Mouse (Mus musculus) heart, embryonic 13.5 days (tissue): Measurements from ENCODE around the gene Itga2b. TPM values are rescaled to one million over a fixed set of nuclear protein-coding genes. Genes with fewer than 3 reads are reported as not detected.

Source experiments
- ATAC-seq: fragments of 200-750 bp; cut with Nextera tagmentation; 2 replicates; pipeline ENCODE4 v1.8.0; 2017; ENCODE audit warnings: moderate TSS enrichment; ENCODE audit not compliant: insufficient number of reproducible peaks, low FRiP score, low TSS enrichment; ENCODE audit errors: extremely low read depth
- H3K27ac ChIP-seq: fragments of 300-500 bp; sonication (generic); replicated peaks from 2 replicates; pipeline ENCODE4 v1.5.1; 2015; ENCODE audit warnings: moderate library complexity, mild to moderate bottlenecking, inconsistent platforms
- H3K27me3 ChIP-seq: fragments of 300-500 bp; sonication (generic); replicated peaks from 2 replicates; pipeline ENCODE4 v1.6.1; 2015; ENCODE audit warnings: mild to moderate bottlenecking, inconsistent platforms
- H3K36me3 ChIP-seq: fragments of 300-500 bp; sonication (generic); 2 replicates; pipeline ENCODE4 v1.6.1; 2015; ENCODE audit warnings: mild to moderate bottlenecking, inconsistent platforms
- H3K4me1 ChIP-seq: fragments of 300-500 bp; sonication (generic); 2 replicates; pipeline ENCODE4 v1.6.1; 2015; ENCODE audit warnings: inconsistent platforms
- H3K4me2 ChIP-seq: fragments of 300-500 bp; sonication (generic); 2 replicates; pipeline ENCODE4 v1.6.1; 2015; ENCODE audit warnings: inconsistent platforms, mild to moderate bottlenecking, moderate library complexity
- H3K4me3 ChIP-seq: fragments of 300-500 bp; sonication (generic); 2 replicates; pipeline ENCODE4 v1.5.1; 2015; ENCODE audit warnings: moderate library complexity, mild to moderate bottlenecking, inconsistent platforms
- H3K9ac ChIP-seq: fragments of 300-500 bp; sonication (generic); 2 replicates; pipeline ENCODE4 v1.6.1; 2015; ENCODE audit warnings: inconsistent platforms, mild to moderate bottlenecking, moderate library complexity
- H3K9me3 ChIP-seq: fragments of 300-500 bp; sonication (generic); 2 replicates; pipeline ENCODE4 v1.6.1; 2016; ENCODE audit warnings: inconsistent platforms
- WGBS: fragments of 180-500 bp; shearing (Covaris S2); methylation state at CpG from one replicate; pipeline ENCODE4 v1.1.7; 2015; ENCODE audit warnings: mixed read lengths; 5-methylcytosine and 5-hydroxymethylcytosine counted together
- polyA plus RNA-seq: library from polyadenylated mRNA; unstranded; fragments of >200 nt; fragmentation: Nextera tagmentation; extraction: Ambion mirVana; gene quantifications from 2 replicates; pipeline ENCODE4 v1.2.1, GENCODE M21; 2015

Gene Itga2b
- polyA plus RNA-seq, 1 experiment from 2014 or later = 10.5 TPM

DNA sequence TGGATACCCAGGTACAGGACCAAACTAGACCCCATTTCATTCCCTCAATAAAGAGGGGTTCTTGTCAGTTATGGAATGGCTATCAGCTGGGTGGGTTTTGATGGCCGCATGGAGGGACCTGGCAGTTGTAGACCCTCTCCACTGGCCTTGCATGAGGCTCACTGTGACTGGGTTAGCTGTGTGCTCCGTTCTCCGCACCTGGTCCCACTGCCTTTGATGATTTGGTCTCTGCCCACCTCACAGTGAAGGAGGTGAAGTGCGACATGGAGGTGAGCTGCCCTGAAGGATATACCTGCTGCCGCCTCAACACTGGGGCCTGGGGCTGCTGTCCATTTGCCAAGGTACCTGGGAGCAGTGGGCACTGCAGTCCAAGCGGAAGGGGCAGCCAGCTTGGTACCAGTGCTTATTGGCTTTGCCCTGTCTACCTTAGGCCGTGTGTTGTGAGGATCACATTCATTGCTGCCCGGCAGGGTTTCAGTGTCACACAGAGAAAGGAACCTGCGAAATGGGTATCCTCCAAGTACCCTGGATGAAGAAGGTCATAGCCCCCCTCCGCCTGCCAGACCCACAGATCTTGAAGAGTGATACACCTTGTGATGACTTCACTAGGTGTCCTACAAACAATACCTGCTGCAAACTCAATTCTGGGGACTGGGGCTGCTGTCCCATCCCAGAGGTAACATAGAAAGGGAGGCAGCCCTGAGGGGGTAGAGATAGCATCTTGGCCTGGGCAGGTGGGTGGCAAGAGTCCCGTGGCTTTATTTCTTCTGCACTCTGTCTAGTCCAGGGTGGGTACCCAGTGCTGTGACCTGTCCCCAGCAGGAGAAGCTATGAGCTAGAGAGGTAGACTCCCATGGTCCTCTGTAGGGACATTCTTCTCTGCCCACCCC, 34.9 kb downstream of the Itga2b start:
- H3K4me2 ChIP-seq = no peak overlapping the region
- ATAC-seq = no peak
- H3K27me3 ChIP-seq = peaks cover 15% of the 10 kb centered on the region
- peaks cover 54% of the 10 kb centered on the region for H3K4me1 ChIP-seq
- WGBS = 79% methylated on average over 11 of the region's 11 CpGs
- H3K9me3 ChIP-seq = no peaks in the 10 kb centered on the region
- peaks cover 67% of the 10 kb centered on the region for H3K36me3 ChIP-seq
- H3K27ac ChIP-seq = no peak overlapping the region
- peak overlapping the region; percentile 37; the same call in 1 of the 2 replicates for H3K9ac ChIP-seq
- no peak overlapping the region for H3K4me3 ChIP-seq

DNA sequence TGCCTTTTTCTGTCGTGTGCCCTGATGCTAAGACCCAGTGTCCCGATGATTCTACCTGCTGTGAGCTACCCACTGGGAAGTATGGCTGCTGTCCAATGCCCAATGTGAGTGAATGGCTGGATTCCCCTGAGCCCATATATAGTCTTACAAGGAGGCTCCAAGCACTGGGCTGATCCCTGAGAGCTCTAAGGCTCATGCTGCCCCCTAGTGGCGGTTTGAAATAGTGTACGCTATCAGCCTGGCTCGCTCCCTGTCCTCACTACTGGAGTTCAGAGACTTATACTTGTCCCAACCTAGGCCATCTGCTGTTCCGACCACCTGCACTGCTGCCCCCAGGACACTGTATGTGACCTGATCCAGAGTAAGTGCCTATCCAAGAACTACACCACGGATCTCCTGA, 35.5 kb downstream of the Itga2b start:
- Histone ChIP-seq H3K4me3 (no peak overlapping the region), H3K27me3 (peaks cover 9% of the 10 kb centered on the region), H3K4me2 (no peak overlapping the region), H3K9ac (peak overlapping the region; percentile 37), H3K27ac (no peak overlapping the region), H3K36me3 (peaks cover 61% of the 10 kb centered on the region), H3K4me1 (peaks cover 58% of the 10 kb centered on the region), H3K9me3 (no peaks in the 10 kb centered on the region)
- 13% methylated on average over 7 of the region's 7 CpGs for WGBS
- no peak for ATAC-seq

DNA sequence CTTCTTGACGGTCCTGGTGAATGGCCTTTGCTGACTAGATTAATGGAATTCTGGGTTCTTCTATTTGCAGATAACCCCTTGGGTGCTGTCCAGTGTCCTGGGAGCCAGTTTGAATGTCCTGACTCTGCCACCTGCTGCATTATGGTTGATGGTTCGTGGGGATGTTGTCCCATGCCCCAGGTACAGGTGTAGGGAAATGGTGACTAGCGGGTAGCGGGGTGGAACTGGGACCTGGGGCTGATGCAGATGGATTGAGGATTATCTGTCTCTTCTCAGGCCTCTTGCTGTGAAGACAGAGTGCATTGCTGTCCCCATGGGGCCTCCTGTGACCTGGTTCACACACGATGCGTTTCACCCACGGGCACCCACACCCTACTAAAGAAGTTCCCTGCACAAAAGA, 36.1 kb downstream of the Itga2b start:
- Histone ChIP-seq H3K27ac (no peak overlapping the region), H3K36me3 (peaks cover 55% of the 10 kb centered on the region), H3K4me2 (no peak overlapping the region), H3K27me3 (peaks cover 4% of the 10 kb centered on the region; the same call in 1 of the 2 replicates), H3K4me3 (no peak overlapping the region), H3K4me1 (peaks cover 63% of the 10 kb centered on the region), H3K9ac (peak overlapping the region; percentile 28; the same call in 1 of the 2 replicates), H3K9me3 (no peaks in the 10 kb centered on the region)
- no peak for ATAC-seq
- 90% methylated on average over 7 of the region's 7 CpGs for WGBS

DNA sequence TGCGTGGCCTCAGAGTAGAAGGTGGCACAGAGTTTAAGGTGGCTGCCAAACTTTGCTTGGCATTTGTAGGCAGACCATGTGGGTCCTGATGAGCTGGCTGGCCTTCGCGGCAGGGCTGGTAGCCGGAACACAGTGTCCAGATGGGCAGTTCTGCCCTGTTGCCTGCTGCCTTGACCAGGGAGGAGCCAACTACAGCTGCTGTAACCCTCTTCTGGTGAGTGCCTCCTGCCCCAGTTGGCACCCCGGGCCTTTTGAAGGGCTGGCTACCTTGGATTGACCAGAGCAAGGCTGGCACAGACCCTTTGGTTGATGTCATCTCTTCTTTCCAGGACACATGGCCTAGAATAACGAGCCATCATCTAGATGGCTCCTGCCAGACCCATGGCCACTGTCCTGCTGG, 37.0 kb downstream of the Itga2b start:
- no peaks in the 10 kb centered on the region for H3K9me3 ChIP-seq
- no peak for ATAC-seq
- peak overlapping the region; percentile 50; the same call in 1 of the 2 replicates for H3K9ac ChIP-seq
- no peak overlapping the region for H3K27ac ChIP-seq
- peaks cover 54% of the 10 kb centered on the region for H3K4me1 ChIP-seq
- H3K4me3 ChIP-seq = no peak overlapping the region
- peak overlapping the region; percentile 24; the same call in 1 of the 2 replicates for H3K4me2 ChIP-seq
- WGBS = 85% methylated on average over 6 of the region's 6 CpGs
- peaks cover 46% of the 10 kb centered on the region for H3K36me3 ChIP-seq
- H3K27me3 ChIP-seq = no peaks in the 10 kb centered on the region

DNA sequence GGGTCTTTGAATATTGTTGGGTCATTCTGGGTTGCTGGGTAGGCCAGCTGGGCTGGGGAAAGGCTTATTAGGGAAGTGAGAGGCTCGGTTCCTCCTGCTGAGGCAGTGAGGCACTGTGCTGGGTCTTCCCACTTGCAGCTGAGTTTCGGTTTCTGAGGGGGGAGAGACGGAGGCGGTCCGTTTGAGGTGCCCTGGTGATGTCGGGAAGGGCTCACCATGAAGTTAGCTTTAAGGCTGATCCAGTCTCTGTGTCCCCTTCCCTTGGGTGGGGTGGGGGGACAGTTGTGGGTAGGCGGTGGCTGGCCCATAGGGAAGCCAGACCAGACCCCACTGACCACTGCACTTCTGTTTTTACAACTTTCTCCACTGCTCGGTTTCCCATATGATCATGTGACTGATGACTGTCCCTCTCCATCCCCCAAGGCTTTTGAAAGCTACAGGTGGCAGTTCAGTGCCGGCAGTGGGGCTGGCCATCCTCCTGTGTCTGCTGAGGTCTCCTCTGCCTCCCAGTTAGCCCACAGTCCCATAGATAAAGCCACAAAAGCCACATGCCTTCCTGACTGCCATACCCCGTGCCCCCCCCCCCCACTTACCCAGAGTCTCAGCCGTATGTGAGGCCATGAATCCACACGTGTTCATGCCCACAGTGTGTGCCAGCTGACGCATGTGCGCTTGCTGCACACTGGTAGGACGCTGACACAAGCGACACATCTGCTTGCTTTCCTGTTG, 37.6 kb downstream of the Itga2b start:
- Histone ChIP-seq H3K4me3 (peak overlapping the region; percentile 14; the same call in 1 of the 2 replicates), H3K36me3 (peaks cover 39% of the 10 kb centered on the region), H3K4me1 (peaks cover 48% of the 10 kb centered on the region), H3K27me3 (no peaks in the 10 kb centered on the region), H3K27ac (no peak overlapping the region), H3K9me3 (no peaks in the 10 kb centered on the region), H3K9ac (peak overlapping the region; percentile 71), H3K4me2 (peak overlapping the region; percentile 24)
- ATAC-seq = no peak
- 53% methylated on average over 16 of the region's 16 CpGs for WGBS

DNA sequence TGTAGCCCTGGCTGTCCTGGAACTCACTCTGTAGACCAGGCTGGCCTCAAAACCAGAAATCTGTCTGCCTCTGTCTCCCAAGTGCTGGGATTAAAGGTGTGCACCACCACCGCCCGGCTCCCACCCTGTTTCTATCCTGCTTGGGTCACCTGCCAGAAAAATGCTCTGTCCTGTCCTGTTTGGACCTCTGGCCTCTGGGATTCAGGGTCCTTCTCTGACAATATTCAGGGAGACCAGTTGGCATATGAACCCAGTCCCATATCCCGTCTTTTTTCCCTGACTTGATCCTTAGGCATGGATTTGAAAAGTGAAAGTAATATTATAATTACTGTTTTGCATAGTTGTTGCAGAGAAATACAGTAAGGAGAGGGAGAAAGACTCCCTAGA, 38.2 kb downstream of the Itga2b start:
- H3K27ac ChIP-seq = no peak overlapping the region
- peak overlapping the region; percentile 24 for H3K4me2 ChIP-seq
- no peaks in the 10 kb centered on the region for H3K9me3 ChIP-seq
- 71% methylated on average over 3 of the region's 3 CpGs for WGBS
- H3K9ac ChIP-seq = peak overlapping the region; percentile 71
- ATAC-seq = no peak
- peaks cover 35% of the 10 kb centered on the region for H3K36me3 ChIP-seq
- peak overlapping the region; percentile 14; the same call in 1 of the 2 replicates for H3K4me3 ChIP-seq
- no peaks in the 10 kb centered on the region for H3K27me3 ChIP-seq
- peaks cover 43% of the 10 kb centered on the region for H3K4me1 ChIP-seq

DNA sequence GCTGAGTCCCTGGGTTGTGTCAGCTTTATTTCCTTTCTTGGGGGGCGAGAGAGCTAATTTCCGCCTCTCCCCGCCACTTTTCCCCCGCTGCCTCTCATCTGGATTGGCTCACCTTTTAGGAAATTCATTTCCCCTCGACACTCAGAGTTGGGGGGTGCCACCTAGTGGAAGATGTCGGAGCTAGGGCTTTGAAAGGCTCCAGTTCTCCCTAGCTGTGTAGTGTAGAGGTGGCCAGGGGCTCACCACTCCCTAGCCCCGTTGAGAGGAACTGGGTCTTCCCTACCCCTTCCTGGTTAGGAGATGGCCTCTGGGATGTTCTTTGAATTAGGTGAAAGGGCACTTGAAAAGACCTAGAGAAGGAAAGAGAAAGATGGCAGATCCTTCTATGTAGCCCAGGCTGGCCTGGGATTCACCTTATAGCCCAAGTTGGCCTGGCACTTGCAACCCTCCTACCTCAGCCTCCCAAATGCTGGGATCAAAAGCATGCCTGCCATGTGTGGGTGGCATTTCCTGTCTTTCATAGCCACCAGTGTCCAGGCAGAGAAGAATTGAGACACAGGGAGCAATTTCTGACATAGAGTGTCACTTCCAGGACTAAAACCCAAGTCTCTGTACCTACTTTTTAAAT, 38.8 kb downstream of the Itga2b start:
- peak; percentile 28; the same call in 1 of the 2 replicates for ATAC-seq
- Histone ChIP-seq H3K36me3 (peaks cover 30% of the 10 kb centered on the region), H3K4me1 (peaks cover 39% of the 10 kb centered on the region), H3K4me3 (peak overlapping the region; percentile 81), H3K9ac (peak overlapping the region; percentile 88), H3K27ac (peak overlapping the region; percentile 91), H3K4me2 (peak overlapping the region; percentile 93), H3K27me3 (no peaks in the 10 kb centered on the region), H3K9me3 (no peaks in the 10 kb centered on the region)
- whole genome bisulfite sequencing = 0% methylated on average over 7 of the region's 7 CpGs

DNA sequence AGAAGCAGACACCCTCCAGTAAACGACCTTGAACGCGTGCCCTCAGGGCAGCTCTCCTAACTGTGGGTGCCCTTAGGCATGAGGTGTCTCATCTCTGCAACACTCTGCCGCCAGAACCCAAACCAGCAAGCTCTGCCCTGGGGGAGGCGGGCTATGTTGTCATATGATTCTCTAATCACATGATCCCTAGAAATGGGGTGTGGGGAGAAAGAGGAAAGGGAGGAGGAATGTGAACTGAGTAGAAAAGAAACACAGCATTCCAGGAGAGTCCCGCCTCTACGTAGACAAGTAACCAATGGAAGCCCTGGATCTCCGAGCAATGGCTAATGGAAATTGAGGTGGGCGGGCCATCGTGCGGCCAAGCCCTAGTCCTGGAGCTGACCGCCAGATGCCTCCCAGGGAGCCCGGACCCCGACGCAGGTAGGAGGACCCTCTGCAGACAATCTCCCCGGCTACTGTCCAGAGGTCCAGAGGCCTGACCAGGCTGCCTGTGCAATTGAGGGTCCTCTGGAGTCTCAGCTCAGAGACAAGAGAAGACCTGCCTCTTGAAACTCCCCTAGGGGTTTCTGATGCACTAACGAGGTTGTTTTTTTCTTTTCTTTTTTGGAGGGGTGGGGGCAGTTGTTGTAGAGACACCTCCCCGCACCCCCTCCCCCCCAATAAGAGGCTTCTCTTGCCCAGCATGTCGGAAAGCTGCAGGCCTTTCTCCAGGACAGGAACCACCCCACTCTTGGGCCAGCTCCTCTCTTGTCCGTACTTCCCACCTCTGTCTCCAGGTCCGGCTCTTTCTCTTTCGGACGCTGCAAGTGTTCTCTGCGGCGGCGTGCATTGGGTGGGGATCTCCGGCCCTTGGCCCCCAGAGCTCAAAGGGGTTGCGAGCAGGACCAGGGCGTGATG, 39.6 kb downstream of the Itga2b start, which contains the start of gene Grn:
Gene Grn, plus strand, starts transcription at position 195 of the 897 bp plus-strand sequence.
- Histone ChIP-seq H3K4me3 (peak within 1 kb of the TSS; percentile 81), H3K36me3 (peaks cover 22% of the 10 kb centered on the region), H3K27ac (peak within 1 kb of the TSS; percentile 91), H3K9ac (peak within 1 kb of the TSS; percentile 88), H3K4me1 (peaks cover 33% of the 10 kb centered on the region), H3K27me3 (no peaks in the 10 kb centered on the region), H3K9me3 (no peaks in the 10 kb centered on the region), H3K4me2 (peak within 1 kb of the TSS; percentile 93)
- under 1% methylated on average over 29 of the region's 29 CpGs for WGBS
- ATAC-seq = peak; percentile 86

DNA sequence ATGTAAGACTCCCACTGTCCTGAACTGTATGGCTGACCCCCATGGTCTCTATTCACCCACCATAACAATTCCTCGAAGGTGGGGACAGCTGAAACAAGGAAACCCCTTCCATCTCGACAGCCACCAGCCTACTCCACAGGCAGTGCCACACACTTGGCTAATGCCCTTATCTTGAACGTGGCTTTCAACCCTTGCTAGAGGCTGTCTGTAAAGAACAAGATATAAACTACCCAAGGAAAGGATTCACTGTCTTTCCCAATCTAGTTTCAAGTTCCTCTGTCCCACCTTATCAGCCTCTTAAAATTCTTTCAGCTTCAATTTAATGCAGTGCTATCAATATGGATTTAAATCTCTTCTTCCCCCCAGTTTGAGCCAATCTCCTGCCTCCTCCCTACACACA, 40.4 kb downstream of the Itga2b start:
- no peak for ATAC-seq
- Histone ChIP-seq H3K27me3 (no peaks in the 10 kb centered on the region), H3K36me3 (peaks cover 14% of the 10 kb centered on the region), H3K4me3 (peak overlapping the region; percentile 81), H3K27ac (peak overlapping the region; percentile 61), H3K9ac (peak overlapping the region; percentile 83), H3K4me1 (peaks cover 33% of the 10 kb centered on the region), H3K9me3 (no peaks in the 10 kb centered on the region), H3K4me2 (peak overlapping the region; percentile 93)
- WGBS = 27% methylated on average over 3 of the region's 3 CpGs

DNA sequence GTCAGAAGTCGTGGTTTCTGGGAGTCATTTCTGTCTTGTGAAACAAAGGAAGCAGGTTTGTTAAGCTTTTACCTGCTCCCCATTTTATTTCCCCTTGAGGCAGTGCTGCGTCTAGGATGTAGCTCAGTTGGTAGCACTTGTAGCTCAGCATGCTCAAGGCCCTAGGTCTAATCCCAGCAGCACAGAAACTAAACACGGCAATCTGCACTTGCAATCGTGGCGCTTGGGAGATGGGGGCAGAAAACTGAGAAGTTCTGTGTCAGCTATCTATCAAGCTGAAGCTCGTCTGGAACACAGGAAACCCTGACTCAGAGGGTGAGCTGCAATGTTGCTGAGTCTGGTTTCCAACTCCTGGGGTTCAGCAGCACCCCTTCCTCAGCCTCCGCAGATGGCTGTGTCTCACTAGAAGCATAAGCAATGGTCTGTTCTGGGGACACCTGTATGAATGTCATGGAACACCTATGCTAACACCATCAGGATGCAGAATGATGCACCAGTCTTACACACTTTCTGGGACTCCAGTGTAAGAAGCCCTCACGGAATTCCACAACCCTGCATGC, 40.9 kb downstream of the Itga2b start:
- peaks cover 30% of the 10 kb centered on the region for H3K4me1 ChIP-seq
- ATAC-seq = no peak
- 67% methylated on average over 8 of the region's 8 CpGs for WGBS
- H3K9me3 ChIP-seq = no peaks in the 10 kb centered on the region
- peak overlapping the region; percentile 81 for H3K4me3 ChIP-seq
- H3K9ac ChIP-seq = peak overlapping the region; percentile 83
- no peaks in the 10 kb centered on the region for H3K27me3 ChIP-seq
- peaks cover 10% of the 10 kb centered on the region for H3K36me3 ChIP-seq
- peak overlapping the region; percentile 61; the same call in 1 of the 2 replicates for H3K27ac ChIP-seq
- H3K4me2 ChIP-seq = peak overlapping the region; percentile 93
